ENCODE assay signal across 21 mouse cellular contexts in genomic region chr6:128226941-128227340, GRCm38 (mm10).
DNase-seq lines count a peak whose midpoint lies in the region; ATAC-seq and TF ChIP-seq lines count a peak whose summit lies in the region.
"Had no signal": no experiment of that assay in that cellular context is flagged by ENCODE, and none has a peak within 500 bp of the region (broad histone marks: within the 10 kb centered on the region; RNA-seq: fewer than 3 reads in every experiment).

No protein-coding gene starts in this region.

- 0 out of 2 replicates have a peak, but pooled peaks cover 2% of the 10 kb centered on the region for H3K4me1 ChIP-seq in hindbrain, embryonic 12.5 days
- H3K4me1 ChIP-seq in hindbrain, embryonic 16.5 days (ENCODE audit: control insufficient read depth, insufficient read depth, low read depth, low read length): no peaks in the 10 kb centered on the region
- H3K4me1 ChIP-seq in kidney, embryonic 15.5 days: 0 out of 2 replicates have a peak, but pooled peaks cover 4% of the 10 kb centered on the region
- H3K4me1 ChIP-seq in kidney, adult 2 months (ENCODE audit: control insufficient read depth, insufficient read depth, low read length): no peaks in the 10 kb centered on the region
- H3K4me1 ChIP-seq in midbrain, embryonic 13.5 days (replicated peaks): no peaks in the 10 kb centered on the region
- no peaks in the 10 kb centered on the region for H3K4me1 ChIP-seq in midbrain, postnatal 0 days (ENCODE audit: insufficient read depth, low read length)
- H3K4me1 ChIP-seq: forebrain, embryonic 13.5 days had no signal

- no peaks in the 10 kb centered on the region for H3K9me3 ChIP-seq in hindbrain, embryonic 12.5 days (replicated peaks)
- H3K9me3 ChIP-seq in hindbrain, embryonic 16.5 days (ENCODE audit: control insufficient read depth, low read length): no peaks in the 10 kb centered on the region
- H3K9me3 ChIP-seq in kidney, embryonic 15.5 days (replicated peaks): no peaks in the 10 kb centered on the region
- no peaks in the 10 kb centered on the region for H3K9me3 ChIP-seq in midbrain, embryonic 13.5 days
- H3K9me3 ChIP-seq in midbrain, postnatal 0 days (ENCODE audit: low read length): no peaks in the 10 kb centered on the region
- H3K9me3 ChIP-seq: forebrain, embryonic 10.5 days; forebrain, embryonic 13.5 days; heart, embryonic 12.5 days; heart, embryonic 15.5 days; hindbrain, embryonic 10.5 days had no signal

- no peak overlapping the region for H3K4me3 ChIP-seq in hindbrain, embryonic 12.5 days
- H3K4me3 ChIP-seq in hindbrain, embryonic 16.5 days (ENCODE audit: low read length): no peak overlapping the region
- H3K4me3 ChIP-seq in kidney, embryonic 15.5 days (replicated peaks): no peak overlapping the region
- no peak overlapping the region for H3K4me3 ChIP-seq in kidney, adult 2 months (ENCODE audit: insufficient read depth, low read depth, low read length)
- H3K4me3 ChIP-seq in midbrain, embryonic 13.5 days (replicated peaks): no peak overlapping the region
- no peak overlapping the region for H3K4me3 ChIP-seq in midbrain, postnatal 0 days (ENCODE audit: low read depth, low read length)
- H3K4me3 ChIP-seq: forebrain, embryonic 10.5 days; forebrain, embryonic 13.5 days; heart, adult 2 months; heart, embryonic 12.5 days; heart, embryonic 15.5 days; hindbrain, embryonic 10.5 days had no signal

- 82% methylated on average over 3 of the region's 3 CpGs for WGBS in hindbrain, embryonic 12.5 days
- 89% methylated on average over 3 of the region's 3 CpGs for WGBS in hindbrain, embryonic 16.5 days
- WGBS in kidney, embryonic 15.5 days: 85% methylated on average over 3 of the region's 3 CpGs
- WGBS in kidney, adult 2 months: 84% methylated on average over 3 of the region's 3 CpGs
- 90% methylated on average over 3 of the region's 3 CpGs for WGBS in midbrain, embryonic 13.5 days
- WGBS in midbrain, postnatal 0 days: 80% methylated on average over 3 of the region's 3 CpGs

- H3K36me3 ChIP-seq in hindbrain, embryonic 12.5 days: no peaks in the 10 kb centered on the region
- H3K36me3 ChIP-seq in hindbrain, embryonic 16.5 days (ENCODE audit: control insufficient read depth, insufficient read depth, low read length): no peaks in the 10 kb centered on the region
- H3K36me3 ChIP-seq in kidney, embryonic 15.5 days: no peaks in the 10 kb centered on the region
- H3K36me3 ChIP-seq in kidney, adult 2 months (ENCODE audit: control insufficient read depth, insufficient read depth, low read length): no peaks in the 10 kb centered on the region
- H3K36me3 ChIP-seq in midbrain, embryonic 13.5 days: no peaks in the 10 kb centered on the region
- H3K36me3 ChIP-seq in midbrain, postnatal 0 days (ENCODE audit: insufficient read depth, low read length): no peaks in the 10 kb centered on the region
- H3K36me3 ChIP-seq: forebrain, embryonic 10.5 days; G1E; heart, embryonic 15.5 days; hindbrain, embryonic 10.5 days had no signal

- no peak overlapping the region for H3K9ac ChIP-seq in hindbrain, embryonic 12.5 days
- no peak overlapping the region for H3K9ac ChIP-seq in hindbrain, embryonic 16.5 days (ENCODE audit: low read depth, low read length)
- H3K9ac ChIP-seq in kidney, embryonic 15.5 days: no peak overlapping the region
- no peak overlapping the region for H3K9ac ChIP-seq in midbrain, embryonic 13.5 days (replicated peaks)
- no peak overlapping the region for H3K9ac ChIP-seq in midbrain, postnatal 0 days (replicated peaks; ENCODE audit: low read length, poor library complexity, severe bottlenecking)
- H3K9ac ChIP-seq: forebrain, embryonic 13.5 days; heart, embryonic 12.5 days; heart, embryonic 15.5 days had no signal

- TF ChIP-seq CTCF in kidney, adult 2 months (conservative IDR thresholded peaks at IDR 0.05; ENCODE audit: insufficient read depth, insufficient read length, low read depth, low read length): no peak
- TF ChIP-seq CTCF in midbrain, postnatal 0 days (IDR thresholded peaks at IDR 0.05): no peak

- no peak overlapping the region for H3K27ac ChIP-seq in hindbrain, embryonic 12.5 days
- H3K27ac ChIP-seq in hindbrain, embryonic 16.5 days (ENCODE audit: low read depth, low read length): no peak overlapping the region
- H3K27ac ChIP-seq in kidney, embryonic 15.5 days: no peak overlapping the region
- H3K27ac ChIP-seq in kidney, adult 2 months (ENCODE audit: insufficient read depth, low read depth, low read length): no peak overlapping the region
- H3K27ac ChIP-seq in midbrain, embryonic 13.5 days: no peak overlapping the region
- H3K27ac ChIP-seq in midbrain, postnatal 0 days (ENCODE audit: low read depth, low read length): no peak overlapping the region
- H3K27ac ChIP-seq: forebrain, embryonic 10.5 days; forebrain, embryonic 13.5 days; heart, adult 2 months; heart, embryonic 15.5 days; hindbrain, embryonic 10.5 days; hindbrain, postnatal 0 days had no signal

- peak; percentile 26; the same call in 1 of the 2 replicates for ATAC-seq in hindbrain, embryonic 12.5 days (ENCODE audit: low FRiP score)
- ATAC-seq in hindbrain, embryonic 16.5 days: no peak
- no peak for ATAC-seq in kidney, embryonic 15.5 days (replicated peaks; ENCODE audit: low FRiP score)
- peak; percentile 43; the same call in 1 of the 2 replicates for ATAC-seq in midbrain, embryonic 13.5 days
- no peak for ATAC-seq in midbrain, postnatal 0 days (ENCODE audit: low FRiP score)
- 0 out of 2 replicates have a peak, but pooled peaks have one; percentile 1 for ATAC-seq in megakaryocyte-erythroid progenitor cell, adult 5-6 weeks (replicated peaks; ENCODE audit: low FRiP score, low TSS enrichment, poor library complexity, severe bottlenecking)
- ATAC-seq: Patski had no signal

- H3K4me2 ChIP-seq in hindbrain, embryonic 12.5 days (replicated peaks): no peak overlapping the region
- H3K4me2 ChIP-seq in hindbrain, embryonic 16.5 days (ENCODE audit: low read length): no peak overlapping the region
- H3K4me2 ChIP-seq in kidney, embryonic 15.5 days: 0 out of 2 replicates have a peak overlapping the region, but pooled peaks have one; percentile 35
- no peak overlapping the region for H3K4me2 ChIP-seq in midbrain, embryonic 13.5 days (replicated peaks)
- no peak overlapping the region for H3K4me2 ChIP-seq in midbrain, postnatal 0 days (ENCODE audit: low read depth, low read length, poor library complexity, severe bottlenecking)
- H3K4me2 ChIP-seq: forebrain, embryonic 13.5 days had no signal

- no peaks in the 10 kb centered on the region for H3K27me3 ChIP-seq in hindbrain, embryonic 12.5 days
- no peaks in the 10 kb centered on the region for H3K27me3 ChIP-seq in hindbrain, embryonic 16.5 days (replicated peaks; ENCODE audit: control insufficient read depth, insufficient read depth, low read length)
- H3K27me3 ChIP-seq in kidney, embryonic 15.5 days: no peaks in the 10 kb centered on the region
- H3K27me3 ChIP-seq in kidney, adult 2 months (replicated peaks; ENCODE audit: control insufficient read depth, insufficient read depth, low read length): no peaks in the 10 kb centered on the region
- H3K27me3 ChIP-seq in midbrain, embryonic 13.5 days: no peaks in the 10 kb centered on the region
- H3K27me3 ChIP-seq in midbrain, postnatal 0 days (ENCODE audit: insufficient read depth, low read length): no peaks in the 10 kb centered on the region
- H3K27me3 ChIP-seq: forebrain, embryonic 13.5 days; heart, embryonic 12.5 days; heart, embryonic 15.5 days; Patski had no signal

- TF ChIP-seq POLR2A in kidney, adult 2 months (IDR thresholded peaks at IDR 0.05; ENCODE audit: low read depth, low read length): no peak

- no peak for DNase-seq in kidney, adult 2 months
- DNase-seq in midbrain, postnatal 0 days (ENCODE audit: low spot score): no peak
- DNase-seq: B cell, adult 2 months; cerebellum, adult 18-20 months; cerebellum, adult 9-10 months; gastrocnemius, postnatal 36 days; heart, adult 2 months; heart, postnatal 36 days had no signal

Comparison
In these comparisons a context has a peak if more than half of its experiments do, and no peak if none do; other contexts are left out.
1. ATAC-seq: peak in hindbrain, embryonic 12.5 days (single experiment), midbrain, embryonic 13.5 days (single experiment) and megakaryocyte-erythroid progenitor cell, adult 5-6 weeks (single experiment); none in hindbrain, embryonic 16.5 days (single experiment), kidney, embryonic 15.5 days (single experiment) and midbrain, postnatal 0 days (single experiment).